Mouse (Mus musculus) ES-E14 (cell line): ENCODE results near the gene Lhfp.

Experiments
- CHD2 ChIP-seq: IDR thresholded peaks from 2 replicates; pipeline ENCODE4 v1.6.1; 2014; ENCODE audit warnings: mild to moderate bottlenecking, low read depth, low read length, inconsistent platforms
- HCFC1 ChIP-seq: IDR thresholded peaks from 2 replicates; pipeline ENCODE4 v1.6.1; 2012; ENCODE audit warnings: low read length, inconsistent platforms, borderline replicate concordance; ENCODE audit not compliant: insufficient read depth
- MAFK ChIP-seq: IDR thresholded peaks from 2 replicates; pipeline ENCODE4 v1.6.1; 2014; ENCODE audit warnings: mild to moderate bottlenecking, low read depth, low read length, inconsistent platforms; ENCODE audit not compliant: insufficient read depth
- ZC3H11A ChIP-seq: IDR thresholded peaks from 2 replicates; pipeline ENCODE4 v1.6.1; 2012; ENCODE audit warnings: low read depth, mild to moderate bottlenecking, inconsistent platforms, low read length, borderline replicate concordance
- ZNF384 ChIP-seq: IDR thresholded peaks from 2 replicates; pipeline ENCODE4 v1.6.1; 2012; ENCODE audit warnings: low read depth, low read length, inconsistent platforms

- TF ChIP-seq ZC3H11A (no peak), CHD2 (no peak), MAFK (no peak), ZNF384 (no peak), HCFC1 (no peak)
These were observed 44.7 kb upstream of the Lhfp start for GRCm38 (mm10) chr3:52996635-52997034.
